Mouse (Mus musculus) small intestine, adult 2 months (tissue): Measurements from ENCODE around the gene Itgb7. TPM values are rescaled to one million over a fixed set of nuclear protein-coding genes. Genes with fewer than 3 reads are reported as not detected.

Experiments used
- H3K27ac ChIP-seq: fragments of 200-500 bp; 2 replicates; pipeline ENCODE4 v1.5.1; 2012; ENCODE audit warnings: low read depth, low read length, control low read depth, inconsistent platforms; ENCODE audit not compliant: insufficient read depth
- H3K27me3 ChIP-seq: fragments of 200-500 bp; 2 replicates; pipeline ENCODE4 v1.6.1; 2012; ENCODE audit warnings: mild to moderate bottlenecking, moderate library complexity, low read length, inconsistent platforms; ENCODE audit not compliant: control insufficient read depth, insufficient read depth
- H3K36me3 ChIP-seq: fragments of 200-500 bp; 2 replicates; pipeline ENCODE4 v1.6.1; 2012; ENCODE audit warnings: mild to moderate bottlenecking, low read length, control low read depth, inconsistent platforms; ENCODE audit not compliant: control insufficient read depth, insufficient read depth
- H3K4me1 ChIP-seq: fragments of 200-500 bp; 2 replicates; pipeline ENCODE4 v1.6.1; 2012; ENCODE audit warnings: low read length, inconsistent platforms, mixed read lengths; ENCODE audit not compliant: control insufficient read depth, insufficient read depth, insufficient read length
- H3K4me3 ChIP-seq: fragments of 200-500 bp; 2 replicates; pipeline ENCODE4 v1.5.1; 2012; ENCODE audit warnings: low read depth, mild to moderate bottlenecking, control low read depth, inconsistent platforms, low read length, moderate library complexity
- CTCF ChIP-seq: fragments of 200-500 bp; IDR thresholded peaks from 2 replicates; pipeline ENCODE4 v1.5.1; 2012; ENCODE audit warnings: low read depth, mild to moderate bottlenecking, control low read depth, inconsistent platforms, low read length, moderate library complexity, mixed read lengths; ENCODE audit not compliant: insufficient replicate concordance, insufficient read length; ENCODE audit errors: extremely low read depth
- POLR2A ChIP-seq: fragments of 200-500 bp; IDR thresholded peaks from 2 replicates; pipeline ENCODE4 v1.6.1; 2012; ENCODE audit warnings: low read depth, mild to moderate bottlenecking, control low read depth, inconsistent platforms, low read length, moderate library complexity
- WGBS: fragments of 180-500 bp; shearing (Covaris S2); methylation state at CpG from one replicate; pipeline ENCODE4 v1.1.7; 2018; 5-methylcytosine and 5-hydroxymethylcytosine counted together
- polyA plus RNA-seq: library from polyadenylated mRNA; depleted of rRNA; stranded (reverse); fragments of >200 nt; gene quantifications from 2 replicates; pipeline ENCODE4 v1.2.3, GENCODE M21; 2012

The Itgb7 gene
- polyA plus RNA-seq, 1 experiment, result 23.2 TPM

DNA sequence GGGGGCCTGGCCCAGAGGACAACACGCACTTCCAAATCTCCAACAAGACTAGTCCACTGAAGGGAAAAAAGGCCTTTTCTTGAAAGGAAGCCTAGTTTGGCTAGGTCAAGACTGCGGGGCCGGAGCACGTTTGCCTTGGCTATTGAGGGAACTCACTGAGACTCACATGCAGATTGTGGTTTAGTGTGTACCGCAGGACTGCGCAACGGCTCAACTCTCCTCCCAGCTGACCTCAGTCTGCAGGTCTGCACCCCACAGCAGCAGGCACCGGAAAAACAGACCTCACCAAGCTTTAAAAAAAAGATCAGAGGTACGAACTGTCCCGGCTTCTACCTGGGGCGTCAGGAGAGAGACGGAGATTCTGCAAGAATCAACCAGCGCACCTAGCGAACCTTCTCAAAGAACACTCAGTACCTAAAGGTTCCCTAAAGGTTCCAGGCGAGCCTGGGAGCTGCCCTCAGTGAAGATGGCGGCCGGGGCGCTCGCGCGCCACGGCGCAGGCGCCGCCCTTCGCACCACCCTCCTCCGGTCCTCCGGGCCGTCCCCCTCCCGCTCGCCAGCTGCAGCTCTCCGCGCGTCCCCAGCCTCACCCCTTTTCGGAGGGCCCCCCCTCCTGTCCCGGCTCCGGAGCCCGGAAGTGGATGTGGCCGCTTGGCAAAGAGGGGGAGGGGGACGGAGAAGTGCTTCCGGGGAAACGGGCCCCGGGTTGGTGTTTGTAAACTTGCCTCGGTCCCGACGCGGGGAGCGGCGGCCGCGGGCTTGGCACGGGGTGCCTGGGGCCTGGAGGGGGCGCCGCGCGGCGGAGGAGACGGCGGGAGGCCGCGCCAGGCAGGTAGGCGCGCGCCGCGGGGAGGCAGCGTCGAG is 28.5 kb downstream of the Itgb7 start, which contains the start of gene Zfp740:
TSS of gene Zfp740 (plus strand) at position 279 of the 864 bp plus-strand sequence.
- TF ChIP-seq CTCF (0 out of 2 replicates have a peak, but pooled peaks have one; percentile 22), POLR2A (peak; percentile 39)
- WGBS, result under 1% methylated on average over 61 of the region's 68 CpGs
- peak within 1 kb of the TSS; percentile 90 for H3K27ac ChIP-seq

DNA sequence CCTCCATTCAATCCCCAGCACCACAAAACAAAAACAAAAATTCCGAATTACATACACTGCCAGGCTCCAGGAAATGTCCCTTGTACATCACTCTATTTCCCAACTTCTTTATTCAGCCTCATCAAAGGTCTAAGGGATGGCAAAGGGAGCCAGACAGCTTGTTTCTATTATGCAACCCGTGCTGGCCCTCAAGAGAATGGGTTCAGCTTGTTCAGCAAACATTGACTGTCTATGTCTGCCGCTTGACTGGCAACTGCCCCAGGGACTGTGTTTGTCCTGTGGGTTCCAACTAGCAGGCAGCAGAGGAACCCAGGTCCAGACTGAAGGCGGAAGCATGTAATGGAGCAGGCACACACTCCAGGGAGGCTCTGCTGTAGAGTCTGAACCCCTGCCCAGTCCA is 32.9 kb downstream of the Itgb7 start:
- no peak overlapping the region for H3K27ac ChIP-seq
- H3K27me3 ChIP-seq, result no peaks in the 10 kb centered on the region
- TF ChIP-seq CTCF (no peak), POLR2A (no peak)
- WGBS, result 80% methylated on average over 4 of the region's 4 CpGs
- peaks cover 4% of the 10 kb centered on the region; the same call in 1 of the 2 replicates for H3K4me1 ChIP-seq
- no peaks in the 10 kb centered on the region for H3K36me3 ChIP-seq
- H3K4me3 ChIP-seq, result no peak overlapping the region

More for the DNA sequence above, 28.5 kb downstream of the Itgb7 start, which contains the start of gene Zfp740:
- peaks cover 8% of the 10 kb centered on the region for H3K4me1 ChIP-seq
- peaks cover 18% of the 10 kb centered on the region for H3K36me3 ChIP-seq
- no peaks in the 10 kb centered on the region for H3K27me3 ChIP-seq
- peak within 1 kb of the TSS; percentile 97 for H3K4me3 ChIP-seq

DNA sequence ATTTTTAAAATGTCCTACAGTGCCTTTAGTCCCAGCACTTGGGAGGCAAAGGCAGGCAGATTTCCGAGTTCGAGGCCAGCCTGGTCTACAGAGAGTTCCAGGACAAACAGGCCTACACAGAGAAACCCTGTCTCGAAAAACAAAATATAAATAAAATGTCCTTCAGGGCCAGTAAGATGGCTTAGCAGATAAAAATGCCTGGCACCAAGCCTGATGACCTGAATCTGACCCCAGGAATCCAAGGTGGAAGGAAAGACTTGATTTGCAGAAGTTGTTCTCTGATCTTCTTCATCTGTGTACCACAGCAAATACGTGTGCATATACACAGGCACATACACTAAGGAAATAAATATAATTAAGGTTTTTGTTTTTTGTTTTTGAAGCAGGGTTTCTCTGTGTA is 36.4 kb downstream of the Itgb7 start:
- 73% methylated on average over 4 of the region's 4 CpGs for WGBS
- Histone ChIP-seq H3K4me3 (no peak overlapping the region), H3K27ac (no peak overlapping the region), H3K4me1 (peaks cover 2% of the 10 kb centered on the region), H3K36me3 (no peaks in the 10 kb centered on the region), H3K27me3 (no peaks in the 10 kb centered on the region)
- no peak for TF ChIP-seq POLR2A
- TF ChIP-seq CTCF, result no peak

DNA sequence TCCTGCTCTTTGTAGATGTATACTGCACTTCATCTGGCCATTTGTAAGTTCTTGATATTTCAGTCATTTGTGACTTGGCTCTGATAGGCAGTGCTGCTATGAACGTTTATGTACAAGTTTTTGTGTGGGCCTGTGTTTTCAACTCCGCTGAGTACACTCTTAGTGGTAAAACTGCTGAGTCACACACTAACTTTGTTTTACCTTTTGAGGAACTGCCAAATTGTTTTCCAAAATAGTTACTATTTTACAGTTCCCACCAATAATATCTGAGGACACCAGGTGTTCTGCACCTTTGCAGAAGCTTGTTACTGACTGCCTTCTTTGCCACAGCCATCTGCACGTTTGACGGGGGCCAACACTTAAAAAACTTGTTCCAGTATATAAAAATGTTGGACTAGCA is 37.3 kb downstream of the Itgb7 start:
- TF ChIP-seq CTCF (no peak), POLR2A (no peak)
- H3K4me3 ChIP-seq, result no peak overlapping the region
- H3K4me1 ChIP-seq, result peaks cover 4% of the 10 kb centered on the region
- H3K27ac ChIP-seq, result no peak overlapping the region
- WGBS, result 62% methylated on average over 4 of the region's 4 CpGs
- H3K36me3 ChIP-seq, result no peaks in the 10 kb centered on the region
- H3K27me3 ChIP-seq, result no peaks in the 10 kb centered on the region

DNA sequence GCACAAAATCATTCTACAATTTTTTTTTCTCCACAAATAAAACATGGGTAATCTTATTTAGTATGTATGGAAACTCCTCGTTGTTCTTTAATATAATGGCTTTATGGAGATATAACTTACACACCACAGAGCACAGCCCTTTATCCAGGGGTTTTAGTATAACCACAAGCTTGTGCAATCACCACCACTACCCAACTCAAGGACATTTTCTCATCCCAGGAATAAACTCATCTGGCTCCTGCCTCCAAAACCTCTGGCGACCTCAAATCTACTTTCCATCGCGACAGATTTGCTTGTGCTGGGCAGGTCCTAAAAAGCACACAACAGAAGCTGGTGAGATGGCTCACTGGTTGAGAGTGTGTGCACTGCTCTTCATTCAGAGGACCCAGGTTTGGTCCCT is 38.1 kb downstream of the Itgb7 start:
- Histone ChIP-seq H3K4me1 (peaks cover 6% of the 10 kb centered on the region), H3K36me3 (no peaks in the 10 kb centered on the region), H3K4me3 (no peak overlapping the region), H3K27ac (no peak overlapping the region), H3K27me3 (no peaks in the 10 kb centered on the region)
- WGBS, result 86% methylated on average over 4 of the region's 4 CpGs
- TF ChIP-seq CTCF (no peak), POLR2A (no peak)

DNA sequence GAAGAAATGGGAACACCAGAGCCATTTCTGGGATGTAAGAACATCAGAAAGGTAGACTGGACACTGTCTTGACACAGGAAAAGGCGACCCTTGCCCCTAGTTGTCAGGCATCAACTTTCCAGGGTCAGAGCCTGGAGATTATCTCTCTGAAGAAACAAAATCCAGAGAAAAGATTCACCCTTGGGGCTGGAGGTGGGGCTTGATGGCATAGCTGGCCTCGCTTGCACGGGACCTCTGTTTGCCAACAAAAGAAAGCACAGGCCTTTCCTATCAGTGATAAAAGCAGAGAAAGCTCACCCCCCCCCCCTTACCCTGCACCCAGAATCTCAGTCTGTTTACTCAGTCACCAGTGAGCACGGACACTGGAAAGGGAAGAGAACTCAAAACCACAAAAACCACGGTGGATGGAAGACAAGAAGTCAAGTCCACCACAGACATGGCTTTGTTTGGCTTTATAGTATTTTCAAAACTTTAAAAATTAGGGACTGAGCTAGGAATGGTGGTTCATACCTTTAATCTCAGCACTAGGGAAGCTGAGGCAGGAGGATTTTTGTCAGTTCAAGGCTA is 38.8 kb downstream of the Itgb7 start:
- H3K27me3 ChIP-seq, result no peaks in the 10 kb centered on the region
- no peaks in the 10 kb centered on the region for H3K36me3 ChIP-seq
- H3K4me3 ChIP-seq, result no peak overlapping the region
- 43% methylated on average over 5 of the region's 5 CpGs for WGBS
- TF ChIP-seq CTCF, result no peak
- TF ChIP-seq POLR2A, result no peak
- peaks cover 10% of the 10 kb centered on the region for H3K4me1 ChIP-seq
- H3K27ac ChIP-seq, result no peak overlapping the region

DNA sequence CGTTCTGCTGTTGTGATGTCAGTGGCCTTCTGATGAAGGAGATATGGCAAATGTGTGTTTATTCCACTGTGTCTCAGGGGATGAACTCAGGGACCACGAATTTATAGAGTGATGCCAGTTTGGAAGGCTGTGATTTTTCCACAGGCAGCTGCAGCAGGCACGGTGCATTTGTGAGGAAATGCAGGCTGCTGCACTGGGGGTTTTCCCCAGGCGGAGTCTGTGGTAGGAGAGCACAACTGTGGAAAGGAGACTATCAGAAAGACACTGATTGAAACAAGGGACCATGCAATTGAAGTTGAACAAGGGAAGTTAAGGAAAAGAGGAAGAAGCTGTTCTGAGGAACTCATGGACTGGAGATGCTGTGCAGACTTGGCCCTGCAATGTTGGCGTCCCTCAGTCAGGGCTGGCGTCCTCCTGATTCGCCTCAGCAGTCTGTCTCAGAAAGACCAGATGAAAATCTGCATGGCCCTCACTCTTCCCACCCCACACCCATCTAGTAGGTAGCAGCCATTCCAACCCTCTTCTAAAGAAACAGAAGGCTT is 39.4 kb downstream of the Itgb7 start:
- Histone ChIP-seq H3K27me3 (no peaks in the 10 kb centered on the region), H3K36me3 (no peaks in the 10 kb centered on the region; the same call in 1 of the 2 replicates), H3K4me3 (no peak overlapping the region), H3K27ac (no peak overlapping the region), H3K4me1 (peaks cover 10% of the 10 kb centered on the region)
- WGBS, result 59% methylated on average over 7 of the region's 7 CpGs
- TF ChIP-seq POLR2A (no peak), CTCF (no peak)
